22 mouse cellular contexts compared by ENCODE assay signal in the genomic region with DNA sequence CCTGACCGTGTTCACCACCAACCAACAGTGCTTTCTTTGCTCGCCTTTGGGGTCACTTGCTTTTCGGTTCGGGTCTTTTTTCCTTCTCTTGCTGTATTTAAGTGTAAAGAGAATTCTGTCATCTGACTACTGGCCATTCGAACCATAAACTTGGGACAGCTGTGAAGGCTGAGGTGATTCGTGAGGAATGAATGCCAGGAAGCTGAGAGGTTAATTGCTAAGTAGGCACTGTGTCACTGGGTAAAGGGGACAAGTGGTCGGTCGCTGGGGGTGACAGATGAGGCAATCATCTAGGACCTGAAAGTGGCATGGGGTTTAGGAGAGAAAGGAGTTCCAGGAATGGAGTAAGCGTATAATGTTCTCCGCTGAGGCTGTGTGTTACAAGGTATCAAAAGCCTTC.
"Had no signal": no experiment of that assay in that cellular context is flagged by ENCODE, and none has a peak within 500 bp of the region (broad histone marks: within the 10 kb centered on the region; RNA-seq: fewer than 3 reads in every experiment).

No protein-coding gene starts in this region.

- H3K27me3 ChIP-seq: liver, embryonic 15.5 days; megakaryocyte, embryonic 14.5 days had no signal

- H3K9ac ChIP-seq: liver, embryonic 15.5 days; liver, postnatal 0 days; lung, embryonic 15.5 days; midbrain, embryonic 13.5 days; midbrain, embryonic 15.5 days; neural tube, embryonic 13.5 days; neural tube, embryonic 15.5 days had no signal

- H3K9me3 ChIP-seq: liver, embryonic 15.5 days; lung, embryonic 15.5 days; megakaryocyte, embryonic 14.5 days; midbrain, embryonic 13.5 days; midbrain, embryonic 15.5 days; neural tube, embryonic 13.5 days; neural tube, embryonic 15.5 days had no signal

- H3K4me1 ChIP-seq: liver, embryonic 15.5 days; lung, embryonic 15.5 days; megakaryocyte, embryonic 14.5 days had no signal

- H3K4me2 ChIP-seq: liver, embryonic 15.5 days; lung, embryonic 15.5 days; midbrain, embryonic 11.5 days; midbrain, embryonic 13.5 days; midbrain, embryonic 15.5 days; neural tube, embryonic 13.5 days; neural tube, embryonic 15.5 days had no signal

- H3K4me3 ChIP-seq: liver, embryonic 15.5 days; lung, embryonic 15.5 days; megakaryocyte, embryonic 14.5 days; midbrain, embryonic 13.5 days; midbrain, embryonic 15.5 days; neural tube, embryonic 13.5 days; neural tube, embryonic 15.5 days had no signal

- DNase-seq: liver, postnatal 0 days; lung, adult 2 months; lung, postnatal 14 days; lung, postnatal 36 days; retina, postnatal 1 day; right cerebral cortex, adult 18-20 months; right cerebral cortex, postnatal 25 days; right cerebral cortex, postnatal 4 days; spleen, adult 18-20 months; thymus, adult 18-20 months; thymus, postnatal 14 days; thymus, postnatal 36 days had no signal

- H3K27ac ChIP-seq: liver, embryonic 15.5 days; lung, embryonic 15.5 days; macrophage; midbrain, embryonic 13.5 days; midbrain, embryonic 15.5 days; neural tube, embryonic 13.5 days; neural tube, embryonic 15.5 days had no signal

- H3K36me3 ChIP-seq: liver, embryonic 15.5 days; lung, embryonic 15.5 days; midbrain, embryonic 13.5 days; midbrain, embryonic 15.5 days; neural tube, embryonic 15.5 days had no signal

- ATAC-seq: liver, postnatal 0 days; lung, postnatal 0 days; midbrain, embryonic 13.5 days; midbrain, embryonic 15.5 days had no signal
